Mouse (Mus musculus): Measurements from ENCODE around the gene Hsd3b1. TPM values are rescaled to one million over a fixed set of nuclear protein-coding genes. Genes with fewer than 3 reads are reported as not detected.

The Hsd3b1 gene
- total RNA-seq (2023; ENCODE audit: inconsistent age) = not detected in 4 replicates

GRCm38 (mm10) chr3:98859576-98859975 lies at the start of gene Hsd3b1:
TSS of gene Hsd3b1 (minus strand) at chr3:98859794.

GRCm38 (mm10) chr3:98893057-98893772 lies 33.6 kb upstream of the Hsd3b1 start, which contains the start of gene Hao2:
TSS of gene Hao2 (minus strand) at chr3:98893239.

GRCm38 (mm10) chr3:98814101-98814670 lies 45.4 kb downstream of the Hsd3b1 start, which contains the start of gene Hsd3b6:
TSS of gene Hsd3b6 (minus strand) at chr3:98814443.

Other genes with a start within 250 kb of the Hsd3b1 start
- gene Hsd3b5, start 229.5 kb downstream of the Hsd3b1 start, total RNA-seq (2023; ENCODE audit: inconsistent age) = not detected in 4 replicates
- gene Hsd3b2, start 135.3 kb downstream of the Hsd3b1 start, total RNA-seq (2023; ENCODE audit: inconsistent age) = 0.12 to 0.29 TPM (median 0.18 TPM) in 3 of 4 replicates, not detected in the other
- not detected in 4 replicates for gene Hsd3b3, start 96.7 kb downstream of the Hsd3b1 start, total RNA-seq (2023; ENCODE audit: inconsistent age)
- gene Hsd3b6, start 45.4 kb downstream of the Hsd3b1 start, total RNA-seq (2023; ENCODE audit: inconsistent age) = not detected in 4 replicates
- gene Hao2, start 33.4 kb upstream of the Hsd3b1 start, total RNA-seq (2023; ENCODE audit: inconsistent age) = not detected in 4 replicates